Mouse (Mus musculus) embryonic fibroblast, embryonic 13.5 days (primary cell): Measurements from ENCODE around the gene Rgs9.

ENCODE experiments used
- CTCF ChIP-seq: IDR thresholded peaks from 2 replicates; pipeline ENCODE4 v1.5.1; 2011; ENCODE audit warnings: mild to moderate bottlenecking, control low read depth, low read length, moderate library complexity, borderline replicate concordance; ENCODE audit not compliant: insufficient read depth
- POLR2A ChIP-seq: IDR thresholded peaks from 2 replicates; pipeline ENCODE4 v1.6.1; 2011; ENCODE audit warnings: low read depth, mild to moderate bottlenecking, control low read depth, low read length, moderate library complexity

GRCm38 (mm10) chr11:109221209-109222007 lies 76.5 kb downstream of the Rgs9 start:
- TF ChIP-seq POLR2A (no peak), CTCF (no peak)
